Mouse (Mus musculus) embryonic facial prominence, embryonic 13.5 days (tissue): ENCODE results near the gene Med13l. TPM values are rescaled to one million over a fixed set of nuclear protein-coding genes. Genes with fewer than 3 reads are reported as not detected.

Experiments used
- ATAC-seq: fragments of 200-750 bp; cut with Nextera tagmentation; 2 replicates; pipeline ENCODE4 v1.8.0; 2017; ENCODE audit warnings: low read depth; ENCODE audit not compliant: insufficient number of reproducible peaks, insufficient read depth, low FRiP score, low TSS enrichment
- H3K27ac ChIP-seq: fragments of 300-500 bp; sonication (generic); 2 replicates; pipeline ENCODE4 v1.5.1; 2015; ENCODE audit warnings: moderate library complexity, mild to moderate bottlenecking, inconsistent platforms
- H3K27me3 ChIP-seq: fragments of 300-500 bp; sonication (generic); 2 replicates; pipeline ENCODE4 v1.6.1; 2015; ENCODE audit warnings: mild to moderate bottlenecking, inconsistent platforms
- H3K36me3 ChIP-seq: fragments of 300-500 bp; sonication (generic); 2 replicates; pipeline ENCODE4 v1.6.1; 2015; ENCODE audit warnings: mild to moderate bottlenecking, inconsistent platforms
- H3K4me1 ChIP-seq: fragments of 300-500 bp; sonication (generic); 2 replicates; pipeline ENCODE4 v1.6.1; 2015; ENCODE audit warnings: inconsistent platforms
- H3K4me2 ChIP-seq: fragments of 300-500 bp; sonication (generic); 2 replicates; pipeline ENCODE4 v1.6.1; 2015; ENCODE audit warnings: moderate library complexity, mild to moderate bottlenecking, inconsistent platforms
- H3K4me3 ChIP-seq: fragments of 300-500 bp; sonication (generic); 2 replicates; pipeline ENCODE4 v1.5.1; 2015; ENCODE audit warnings: mild to moderate bottlenecking, inconsistent platforms
- H3K9ac ChIP-seq: fragments of 300-500 bp; sonication (generic); 2 replicates; pipeline ENCODE4 v1.6.1; 2015; ENCODE audit warnings: mild to moderate bottlenecking, inconsistent platforms
- H3K9me3 ChIP-seq: fragments of 300-500 bp; sonication (generic); 2 replicates; pipeline ENCODE4 v1.6.1; 2016; ENCODE audit warnings: inconsistent platforms
- WGBS: fragments of 180-500 bp; shearing (Covaris S2); methylation state at CpG from one replicate; pipeline ENCODE4 v1.1.7; 2015; ENCODE audit warnings: mixed read lengths; 5-methylcytosine and 5-hydroxymethylcytosine counted together
- polyA plus RNA-seq: library from polyadenylated mRNA; unstranded; fragments of >200 nt; fragmentation: Nextera tagmentation; extraction: Ambion mirVana; gene quantifications from 2 replicates; pipeline ENCODE4 v1.2.1, GENCODE M21; 2015

Gene Med13l
- polyA plus RNA-seq, 1 experiment from 2014 or later: 16.6 TPM

DNA sequence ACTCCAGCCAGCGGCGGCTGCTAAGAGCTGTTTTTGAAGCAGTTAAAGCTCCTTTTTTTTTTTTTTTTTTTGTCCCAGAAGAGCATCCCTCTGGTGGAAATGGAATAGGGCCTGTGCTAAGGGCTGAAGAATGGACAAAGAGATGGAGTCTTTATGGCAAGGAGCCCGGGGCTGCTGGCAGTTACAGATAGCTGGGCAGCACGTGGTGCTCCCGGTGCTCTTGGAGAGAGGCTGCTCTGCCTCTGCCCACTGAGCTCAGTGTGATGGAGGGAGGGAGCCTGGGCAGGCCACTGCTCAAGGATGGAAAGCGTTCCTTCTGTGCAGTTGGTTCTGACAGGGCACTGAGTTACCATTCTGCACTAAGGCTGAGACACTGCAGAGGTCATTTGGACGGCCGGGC lies 53.6 kb downstream of the Med13l start:
- Histone ChIP-seq H3K27ac (peak overlapping the region; percentile 7; the same call in 1 of the 2 replicates), H3K36me3 (peaks cover 2% of the 10 kb centered on the region; the same call in 1 of the 2 replicates), H3K4me3 (no peak overlapping the region), H3K27me3 (no peaks in the 10 kb centered on the region), H3K4me2 (no peak overlapping the region), H3K9ac (no peak overlapping the region), H3K4me1 (peaks cover 61% of the 10 kb centered on the region), H3K9me3 (no peaks in the 10 kb centered on the region)
- WGBS: 39% methylated on average over 8 of the region's 8 CpGs
- ATAC-seq: no peak

DNA sequence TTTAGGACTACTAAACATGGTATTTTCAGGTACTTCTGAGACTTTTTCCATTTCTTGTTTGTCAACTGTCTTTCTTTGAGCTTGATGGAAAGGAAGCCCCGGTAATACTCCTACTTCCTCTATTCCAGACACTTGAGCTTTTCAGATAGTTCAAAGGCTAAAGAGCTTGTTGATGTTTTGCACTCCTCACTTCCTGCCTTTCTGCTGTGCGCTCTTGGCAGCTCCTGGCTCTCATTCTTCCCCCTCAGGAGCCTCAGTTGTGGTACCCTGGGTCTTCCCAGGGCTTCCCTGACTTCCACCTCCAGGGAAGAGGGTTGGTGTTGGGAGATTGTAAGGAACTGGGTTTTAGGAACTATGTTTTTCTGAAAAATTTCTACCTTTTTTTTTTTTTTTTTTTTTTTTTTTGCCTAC lies 54.1 kb downstream of the Med13l start:
- ATAC-seq: no peak

DNA sequence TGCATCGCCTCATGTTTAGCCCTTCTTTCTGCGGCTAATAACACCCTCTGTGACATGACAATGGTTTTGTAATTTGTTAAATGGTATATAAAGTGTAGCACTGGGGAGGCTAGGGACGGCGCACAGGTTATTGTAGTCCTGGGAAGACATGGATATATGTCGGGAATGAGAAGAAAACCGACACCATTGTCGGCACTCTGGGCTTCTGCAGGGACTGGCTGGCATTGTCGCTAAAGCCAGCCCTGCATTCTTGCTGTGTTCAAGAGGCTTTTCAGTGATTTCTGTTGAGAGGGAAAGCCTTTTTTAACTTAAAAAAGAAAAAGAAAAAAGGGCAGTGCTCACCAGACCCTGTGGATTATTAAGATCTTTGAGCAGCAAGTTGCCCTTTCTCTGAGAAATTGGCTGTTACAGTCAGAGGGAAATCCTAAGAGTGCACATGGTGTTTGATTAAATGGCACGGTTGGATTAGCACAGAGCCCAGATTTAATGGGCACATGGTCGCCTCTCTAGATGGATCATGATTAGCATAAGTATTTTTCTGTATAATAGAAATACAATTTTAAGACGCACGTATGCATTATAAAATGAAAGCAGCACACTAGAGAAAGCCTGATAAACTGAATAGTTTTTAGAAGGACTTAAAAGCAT lies 58.6 kb downstream of the Med13l start:
- Histone ChIP-seq H3K9me3 (no peaks in the 10 kb centered on the region), H3K4me1 (peaks cover 56% of the 10 kb centered on the region), H3K27me3 (no peaks in the 10 kb centered on the region), H3K36me3 (no peaks in the 10 kb centered on the region), H3K4me3 (no peak overlapping the region), H3K4me2 (no peak overlapping the region), H3K9ac (no peak overlapping the region), H3K27ac (no peak overlapping the region)
- no peak for ATAC-seq
- 41% methylated on average over 12 of the region's 12 CpGs for WGBS

More for the DNA sequence above, 54.1 kb downstream of the Med13l start:
- no peaks in the 10 kb centered on the region for H3K9me3 ChIP-seq
- H3K27me3 ChIP-seq: no peaks in the 10 kb centered on the region
- WGBS: 32% methylated on average over 2 of the region's 2 CpGs
- peaks cover 59% of the 10 kb centered on the region for H3K4me1 ChIP-seq
- no peak overlapping the region for H3K9ac ChIP-seq
- no peak overlapping the region for H3K4me2 ChIP-seq
- no peak overlapping the region for H3K4me3 ChIP-seq
- H3K27ac ChIP-seq: 0 out of 2 replicates have a peak overlapping the region, but pooled peaks have one; percentile 7
- H3K36me3 ChIP-seq: no peaks in the 10 kb centered on the region

- H3K4me1 ChIP-seq: peaks cover 49% of the 10 kb centered on the region
- no peak overlapping the region for H3K4me3 ChIP-seq
- H3K4me2 ChIP-seq: no peak overlapping the region
- H3K36me3 ChIP-seq: no peaks in the 10 kb centered on the region
- H3K27ac ChIP-seq: no peak overlapping the region
- no peak for ATAC-seq
- no peaks in the 10 kb centered on the region for H3K27me3 ChIP-seq
- no peaks in the 10 kb centered on the region for H3K9me3 ChIP-seq
- H3K9ac ChIP-seq: no peak overlapping the region
- 55% methylated on average over 7 of the region's 7 CpGs for WGBS
Measured at GRCm38 (mm10) chr5:118619801-118620200, 59.3 kb downstream of the Med13l start.

DNA sequence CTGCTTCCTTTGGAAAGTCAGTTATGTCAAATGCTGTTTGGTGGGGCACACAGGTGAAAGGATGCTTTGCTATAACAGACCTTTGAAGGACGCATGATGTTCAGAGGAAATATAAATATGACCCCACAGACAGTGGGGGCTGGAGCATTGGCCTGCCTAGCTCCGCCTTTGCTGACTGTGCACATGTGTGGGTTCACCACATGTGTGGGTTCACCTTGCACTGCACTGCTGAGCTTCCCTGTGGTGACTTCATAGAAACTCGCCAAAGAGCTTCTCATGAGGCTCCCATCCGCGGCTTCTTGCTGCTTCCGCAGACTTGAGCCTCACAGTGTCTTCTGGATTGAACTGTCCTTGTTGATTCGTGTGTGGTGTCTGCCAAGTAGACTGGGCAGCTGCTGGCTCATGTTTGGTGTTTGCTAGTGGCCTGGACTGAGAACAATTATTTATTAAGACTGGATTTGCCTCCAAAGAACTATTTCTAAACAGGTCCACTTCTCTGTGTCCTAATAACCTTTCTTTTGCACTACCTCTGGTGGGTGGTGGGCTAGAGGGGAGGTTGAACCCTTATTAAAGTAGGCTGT lies 59.9 kb downstream of the Med13l start:
- ATAC-seq: no peak
- Histone ChIP-seq H3K4me2 (no peak overlapping the region), H3K9ac (no peak overlapping the region), H3K36me3 (no peaks in the 10 kb centered on the region), H3K4me1 (peaks cover 44% of the 10 kb centered on the region), H3K4me3 (no peak overlapping the region), H3K27me3 (no peaks in the 10 kb centered on the region), H3K9me3 (no peaks in the 10 kb centered on the region), H3K27ac (no peak overlapping the region)
- 85% methylated on average over 7 of the region's 7 CpGs for WGBS

- H3K4me2 ChIP-seq: no peak overlapping the region
- no peak overlapping the region for H3K27ac ChIP-seq
- ATAC-seq: no peak
- no peaks in the 10 kb centered on the region for H3K27me3 ChIP-seq
- 88% methylated on average over 4 of the region's 4 CpGs for WGBS
- peaks cover 44% of the 10 kb centered on the region for H3K4me1 ChIP-seq
- H3K9me3 ChIP-seq: no peaks in the 10 kb centered on the region
- no peaks in the 10 kb centered on the region for H3K36me3 ChIP-seq
- no peak overlapping the region for H3K4me3 ChIP-seq
- H3K9ac ChIP-seq: no peak overlapping the region
Measured at GRCm38 (mm10) chr5:118621877-118622276, 61.4 kb downstream of the Med13l start.

DNA sequence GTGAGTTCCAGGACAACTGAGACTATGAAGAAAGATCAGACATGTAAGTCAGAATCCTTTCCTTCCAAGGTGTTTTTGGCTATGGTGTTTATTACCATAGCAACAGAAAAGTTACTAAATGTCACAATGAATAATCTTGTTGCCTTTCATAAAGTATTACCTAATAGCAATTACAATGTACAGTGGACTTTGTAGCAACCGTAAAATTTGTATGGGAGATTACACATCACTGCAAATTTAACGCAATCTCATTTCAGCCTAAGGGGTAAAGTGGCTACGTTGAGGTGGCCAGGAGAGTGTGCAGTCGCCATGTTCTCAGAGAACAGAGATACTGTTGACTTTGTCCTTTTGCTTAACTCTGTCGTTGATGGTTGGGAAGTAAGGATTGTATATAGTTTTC lies 61.9 kb downstream of the Med13l start:
- Histone ChIP-seq H3K27me3 (no peaks in the 10 kb centered on the region), H3K4me3 (no peak overlapping the region), H3K4me1 (peaks cover 43% of the 10 kb centered on the region), H3K9me3 (no peaks in the 10 kb centered on the region), H3K27ac (no peak overlapping the region), H3K4me2 (no peak overlapping the region), H3K36me3 (no peaks in the 10 kb centered on the region), H3K9ac (no peak overlapping the region)
- WGBS: 85% methylated on average over 5 of the region's 5 CpGs
- no peak for ATAC-seq

DNA sequence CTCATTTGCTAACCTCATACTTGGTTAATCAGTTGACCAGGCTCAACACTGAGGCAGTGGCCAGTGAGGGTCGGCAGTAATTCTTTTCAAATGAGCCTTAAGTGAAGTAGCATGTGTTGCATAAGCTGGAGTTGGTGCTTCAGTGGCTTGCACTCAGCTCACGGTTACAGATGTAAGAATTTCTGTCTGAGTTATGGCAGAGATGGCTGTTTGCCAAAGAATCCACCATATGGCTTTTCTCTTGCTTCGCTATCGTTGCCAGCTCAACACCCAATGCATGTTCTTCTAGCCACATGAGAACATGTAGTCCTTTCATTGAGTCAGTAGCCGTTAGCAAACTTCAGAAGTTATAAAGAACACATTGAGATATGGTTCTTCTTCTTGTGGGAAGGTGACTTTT lies 63.3 kb downstream of the Med13l start:
- Histone ChIP-seq H3K27ac (no peak overlapping the region), H3K9ac (no peak overlapping the region), H3K4me1 (peaks cover 44% of the 10 kb centered on the region), H3K27me3 (no peaks in the 10 kb centered on the region), H3K9me3 (no peaks in the 10 kb centered on the region), H3K36me3 (no peaks in the 10 kb centered on the region), H3K4me2 (no peak overlapping the region), H3K4me3 (no peak overlapping the region)
- ATAC-seq: no peak
- WGBS: 57% methylated on average over 5 of the region's 5 CpGs

DNA sequence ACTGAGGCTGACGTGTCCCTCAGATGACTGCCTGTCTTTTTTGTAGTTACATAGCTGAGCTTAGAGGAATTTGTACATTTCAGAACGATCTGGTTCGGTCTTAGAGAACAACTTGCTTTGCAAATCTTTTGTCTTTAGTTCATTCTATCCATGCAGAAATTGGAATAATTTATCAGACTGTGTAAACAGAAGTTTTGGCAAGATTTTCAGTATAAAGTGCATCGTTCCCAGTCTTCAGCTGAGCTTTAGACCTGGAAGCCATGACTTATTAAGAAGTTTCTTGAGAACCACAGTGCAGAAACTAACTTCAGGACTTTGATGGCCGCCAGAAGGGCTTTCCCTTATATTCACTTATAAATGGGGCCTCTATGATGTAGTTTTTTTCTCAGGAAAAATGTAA lies 67.2 kb downstream of the Med13l start:
- Histone ChIP-seq H3K4me2 (no peak overlapping the region), H3K4me3 (no peak overlapping the region), H3K9ac (no peak overlapping the region), H3K27ac (no peak overlapping the region), H3K27me3 (no peaks in the 10 kb centered on the region), H3K9me3 (no peaks in the 10 kb centered on the region), H3K4me1 (peaks cover 31% of the 10 kb centered on the region), H3K36me3 (no peaks in the 10 kb centered on the region)
- no peak for ATAC-seq
- WGBS: 86% methylated on average over 5 of the region's 5 CpGs

DNA sequence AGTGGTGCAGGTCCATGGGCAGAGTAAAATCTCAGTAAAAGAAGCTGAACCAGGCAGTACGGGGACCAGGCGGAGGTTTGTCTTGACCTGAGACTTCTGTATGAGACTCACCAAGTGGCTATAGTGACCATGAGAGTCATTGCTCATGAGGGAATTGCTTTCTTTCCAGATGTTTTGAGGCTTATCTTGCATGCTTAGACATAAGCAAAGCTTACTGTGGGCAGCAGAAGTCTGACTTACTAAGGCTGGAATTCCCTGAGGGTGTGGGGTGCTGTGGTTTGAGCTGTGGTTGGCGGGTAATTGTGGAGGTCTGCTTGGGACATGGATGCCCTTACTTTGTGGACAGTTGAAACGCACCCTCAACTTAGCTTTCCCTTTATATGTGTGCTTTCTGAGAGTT lies 67.7 kb downstream of the Med13l start:
- ATAC-seq: no peak
- H3K9ac ChIP-seq: no peak overlapping the region
- no peaks in the 10 kb centered on the region for H3K36me3 ChIP-seq
- no peak overlapping the region for H3K27ac ChIP-seq
- H3K9me3 ChIP-seq: no peaks in the 10 kb centered on the region
- H3K4me3 ChIP-seq: no peak overlapping the region
- H3K4me1 ChIP-seq: peaks cover 37% of the 10 kb centered on the region
- no peak overlapping the region for H3K4me2 ChIP-seq
- no peaks in the 10 kb centered on the region for H3K27me3 ChIP-seq
- 77% methylated on average over 4 of the region's 4 CpGs for WGBS

DNA sequence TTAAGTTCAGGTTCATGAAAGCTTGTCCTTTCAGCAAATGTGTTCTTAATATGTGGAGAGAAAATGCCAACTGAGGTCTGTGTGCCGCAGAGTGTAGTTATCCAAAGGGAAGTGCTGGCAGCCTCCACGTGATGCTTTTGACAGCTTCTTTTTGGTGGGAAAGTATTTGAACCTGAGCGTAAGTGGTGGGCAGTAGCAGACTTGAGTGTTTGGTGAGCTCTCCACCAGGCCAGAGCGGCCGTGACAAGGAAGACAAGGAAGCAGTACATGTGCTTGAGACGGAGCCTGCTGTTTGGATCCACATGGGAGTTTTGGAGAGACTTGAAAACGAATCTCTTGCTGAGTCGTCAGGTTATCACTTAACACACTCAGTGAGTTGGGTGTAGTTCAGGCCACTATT lies 71.9 kb downstream of the Med13l start:
- no peak overlapping the region for H3K9ac ChIP-seq
- WGBS: 60% methylated on average over 8 of the region's 8 CpGs
- ATAC-seq: no peak

GRCm38 (mm10) chr5:118633106-118633505 lies 72.6 kb downstream of the Med13l start:
- no peak overlapping the region for H3K27ac ChIP-seq
- H3K27me3 ChIP-seq: no peaks in the 10 kb centered on the region
- H3K9me3 ChIP-seq: no peaks in the 10 kb centered on the region
- no peak for ATAC-seq
- H3K4me2 ChIP-seq: no peak overlapping the region
- WGBS: 63% methylated on average over 8 of the region's 8 CpGs
- H3K4me1 ChIP-seq: peaks cover 53% of the 10 kb centered on the region
- H3K9ac ChIP-seq: no peak overlapping the region
- H3K36me3 ChIP-seq: no peaks in the 10 kb centered on the region
- H3K4me3 ChIP-seq: no peak overlapping the region

More for the DNA sequence above, 71.9 kb downstream of the Med13l start:
- H3K27me3 ChIP-seq: no peaks in the 10 kb centered on the region
- no peak overlapping the region for H3K4me2 ChIP-seq
- no peaks in the 10 kb centered on the region for H3K36me3 ChIP-seq
- no peaks in the 10 kb centered on the region for H3K9me3 ChIP-seq
- H3K4me1 ChIP-seq: peaks cover 57% of the 10 kb centered on the region
- no peak overlapping the region for H3K4me3 ChIP-seq
- no peak overlapping the region for H3K27ac ChIP-seq
